Mouse (Mus musculus): Measurements from ENCODE around the gene Syne3. TPM values are rescaled to one million over a fixed set of nuclear protein-coding genes. Genes with fewer than 3 reads are reported as not detected.

Syne3 gene
- total RNA-seq, 2 experiments from 2014 or later, result 1.7 to 1.9 TPM

GRCm38 (mm10) chr12:104933217-104933616 lies 76.4 kb downstream of the Syne3 start:
- Histone ChIP-seq H3K4me3 (no peak overlapping the region), H3K27ac (no peak overlapping the region)
- intact Hi-C loops (cut with DNase I), result no loop called here
- DNase-seq (ENCODE audit: extremely low spot score in 1 of 2, low spot score in 2 of 2), result no peak
- peak; percentile 38 for TF ChIP-seq CTCF (IDR thresholded peaks at IDR 0.05)

- TF ChIP-seq CTCF (IDR thresholded peaks at IDR 0.05), result no peak
- H3K4me3 ChIP-seq, result no peak overlapping the region
- intact Hi-C loops (cut with DNase I), result no loop called here
- no peak for DNase-seq (ENCODE audit: extremely low spot score in 1 of 2, low spot score in 2 of 2)
- peak overlapping the region; percentile 63 for H3K27ac ChIP-seq
These were observed 83.8 kb downstream of the Syne3 start for GRCm38 (mm10) chr12:104925765-104926164.

- no peak overlapping the region for H3K4me3 ChIP-seq
- TF ChIP-seq CTCF (IDR thresholded peaks at IDR 0.05), result no peak
- intact Hi-C loops (cut with DNase I), result no loop called here
- no peak for DNase-seq (ENCODE audit: extremely low spot score in 1 of 2, low spot score in 2 of 2)
- H3K27ac ChIP-seq, result peak overlapping the region; percentile 63
These were observed 84.6 kb downstream of the Syne3 start for GRCm38 (mm10) chr12:104925035-104925434.

- no peak for TF ChIP-seq CTCF (IDR thresholded peaks at IDR 0.05)
- DNase-seq (ENCODE audit: extremely low spot score in 1 of 2, low spot score in 2 of 2), result no peak
- intact Hi-C loops (cut with DNase I), result loop anchor here (5.0 kb wide), 1 partner anchor 62 kb away; no protein-coding TSS in a partner anchor
- peak overlapping the region; percentile 63; the same call in 1 of the 2 replicates for H3K27ac ChIP-seq
- no peak overlapping the region for H3K4me3 ChIP-seq
These were observed 85.1 kb downstream of the Syne3 start for GRCm38 (mm10) chr12:104924546-104924945.

GRCm38 (mm10) chr12:104923948-104924388 lies 85.6 kb downstream of the Syne3 start:
- intact Hi-C loops (cut with DNase I), result loop anchor here (5.0 kb wide), 1 partner anchor 62 kb away; no protein-coding TSS in a partner anchor
- TF ChIP-seq CTCF (IDR thresholded peaks at IDR 0.05), result no peak
- Histone ChIP-seq H3K4me3 (no peak overlapping the region), H3K27ac (peak overlapping the region; percentile 26; the same call in 1 of the 2 replicates)
- DNase-seq (ENCODE audit: extremely low spot score in 1 of 2, low spot score in 2 of 2), result no peak

- no peak for TF ChIP-seq CTCF (IDR thresholded peaks at IDR 0.05)
- no peak for DNase-seq (ENCODE audit: extremely low spot score in 1 of 2, low spot score in 2 of 2)
- no peak overlapping the region for H3K27ac ChIP-seq
- H3K4me3 ChIP-seq, result no peak overlapping the region
- intact Hi-C loops (cut with DNase I), result loop anchor here (5.0 kb wide), 1 partner anchor 60 kb away; no protein-coding TSS in a partner anchor
These were observed 87.0 kb downstream of the Syne3 start for GRCm38 (mm10) chr12:104922647-104923046.

GRCm38 (mm10) chr12:104921071-104921470 lies 88.5 kb downstream of the Syne3 start:
- intact Hi-C loops (cut with DNase I), result loop anchor here (5.0 kb wide), 1 partner anchor 59 kb away; no protein-coding TSS in a partner anchor
- H3K4me3 ChIP-seq, result no peak overlapping the region

GRCm38 (mm10) chr12:104919247-104919646 lies 90.4 kb downstream of the Syne3 start:
- no peak overlapping the region for H3K27ac ChIP-seq
- TF ChIP-seq CTCF (IDR thresholded peaks at IDR 0.05), result no peak
- H3K4me3 ChIP-seq, result no peak overlapping the region
- DNase-seq (ENCODE audit: extremely low spot score in 1 of 2, low spot score in 2 of 2), result no peak
- intact Hi-C loops (cut with DNase I), result no loop called here

More at GRCm38 (mm10) chr12:104921071-104921470, 88.5 kb downstream of the Syne3 start:
- DNase-seq (ENCODE audit: extremely low spot score in 1 of 2, low spot score in 2 of 2), result no peak
- no peak for TF ChIP-seq CTCF (IDR thresholded peaks at IDR 0.05)
- no peak overlapping the region for H3K27ac ChIP-seq

GRCm38 (mm10) chr12:104917927-104918326 lies 91.7 kb downstream of the Syne3 start:
- intact Hi-C loops (cut with DNase I), result no loop called here
- DNase-seq (ENCODE audit: extremely low spot score in 1 of 2, low spot score in 2 of 2), result no peak
- H3K4me3 ChIP-seq, result no peak overlapping the region
- TF ChIP-seq CTCF (IDR thresholded peaks at IDR 0.05), result no peak
- no peak overlapping the region for H3K27ac ChIP-seq

- H3K27ac ChIP-seq, result no peak overlapping the region
- TF ChIP-seq CTCF (IDR thresholded peaks at IDR 0.05), result no peak
- DNase-seq (ENCODE audit: extremely low spot score in 1 of 2, low spot score in 2 of 2), result no peak
- H3K4me3 ChIP-seq, result no peak overlapping the region
- intact Hi-C loops (cut with DNase I), result no loop called here
These were observed 92.3 kb downstream of the Syne3 start for GRCm38 (mm10) chr12:104917297-104917696.

GRCm38 (mm10) chr12:104916776-104917175 lies 92.8 kb downstream of the Syne3 start:
- TF ChIP-seq CTCF (IDR thresholded peaks at IDR 0.05), result no peak
- Histone ChIP-seq H3K4me3 (no peak overlapping the region), H3K27ac (no peak overlapping the region)
- DNase-seq (ENCODE audit: extremely low spot score in 1 of 2, low spot score in 2 of 2), result no peak
- intact Hi-C loops (cut with DNase I), result no loop called here

- TF ChIP-seq CTCF (IDR thresholded peaks at IDR 0.05), result no peak
- Histone ChIP-seq H3K4me3 (no peak overlapping the region), H3K27ac (no peak overlapping the region)
- intact Hi-C loops (cut with DNase I), result no loop called here
- DNase-seq (ENCODE audit: extremely low spot score in 1 of 2, low spot score in 2 of 2), result no peak
These were observed 93.9 kb downstream of the Syne3 start for GRCm38 (mm10) chr12:104915681-104916080.

GRCm38 (mm10) chr12:104912990-104913389 lies 96.6 kb downstream of the Syne3 start:
- Histone ChIP-seq H3K27ac (peak overlapping the region; percentile 36; the same call in 1 of the 2 replicates), H3K4me3 (no peak overlapping the region)
- no peak for DNase-seq (ENCODE audit: extremely low spot score in 1 of 2, low spot score in 2 of 2)
- TF ChIP-seq CTCF (IDR thresholded peaks at IDR 0.05), result no peak
- intact Hi-C loops (cut with DNase I), result no loop called here

Measured in left cerebral cortex, adult 2 months (tissue).